Mouse (Mus musculus) inflammation-experienced regulatory T-cells, adult 6 months (primary cell): ENCODE measurements around the gene Olfr1047. TPM values are rescaled to one million over a fixed set of nuclear protein-coding genes. Genes with fewer than 3 reads are reported as not detected.
"Not testable (repeated sequence)": the region's sequence is repeated elsewhere in the genome, so short reads cannot be mapped to it uniquely, and the experiment has no call there.

ENCODE experiments used
- ATAC-seq: one replicate; pipeline ENCODE4 v1.8.0; 2017
- polyA plus RNA-seq, 3 experiments: library from polyadenylated mRNA; unstranded; fragments of 100-300 nt; shearing (Covaris generic); gene quantifications; one replicate each; pipeline ENCODE4 v1.2.1; 2017

Olfr1047 gene
- polyA plus RNA-seq, result not detected

- ATAC-seq, result no peak
Observed at GRCm38 (mm10) chr2:86231301-86231700, at the start of gene Olfr1047. Gene Olfr1047 (minus strand): TSS chr2:86231401.

GRCm38 (mm10) chr2:86278988-86279387, 47.8 kb upstream of the Olfr1047 start, which contains the start of gene Olfr1051:
Gene Olfr1051 (minus strand): TSS chr2:86279088.
- ATAC-seq, result not testable (repeated sequence)

- ATAC-seq, result not testable (repeated sequence)
Observed at GRCm38 (mm10) chr2:86258228-86258627, 27.0 kb upstream of the Olfr1047 start, which contains the start of gene Olfr1049. Gene Olfr1049 (minus strand): TSS chr2:86258328.

GRCm38 (mm10) chr2:86240189-86240588, 9.0 kb upstream of the Olfr1047 start, which contains the start of gene Olfr1048:
Gene Olfr1048 (minus strand): TSS chr2:86240289.
- ATAC-seq, result no peak

- ATAC-seq, result no peak
Observed at GRCm38 (mm10) chr2:86219214-86219613, 12.0 kb downstream of the Olfr1047 start, which contains the start of gene Olfr1046. Gene Olfr1046 (minus strand): TSS chr2:86219314.

GRCm38 (mm10) chr2:86202909-86203308, 28.3 kb downstream of the Olfr1047 start, which contains the start of gene Olfr1045:
Gene Olfr1045 (minus strand): TSS chr2:86203009.
- ATAC-seq, result no peak

GRCm38 (mm10) chr2:86195863-86196262, 35.3 kb downstream of the Olfr1047 start:
- ATAC-seq, result no peak

GRCm38 (mm10) chr2:86185583-86185982, 45.6 kb downstream of the Olfr1047 start, which contains the start of gene Olfr52:
Gene Olfr52 (minus strand): TSS chr2:86185683.
- no peak for ATAC-seq

GRCm38 (mm10) chr2:86179950-86180349, 51.3 kb downstream of the Olfr1047 start:
- no peak for ATAC-seq

- ATAC-seq, result no peak
Observed at GRCm38 (mm10) chr2:86177720-86178119, 53.5 kb downstream of the Olfr1047 start, which contains the start of gene Olfr1044. Gene Olfr1044 (minus strand): TSS chr2:86177820.

Other genes with a start within 250 kb of the Olfr1047 start
- gene Olfr1031, start 241.1 kb downstream of the Olfr1047 start, polyA plus RNA-seq, result not detected
- not detected for gene Olfr1032, start 225.9 kb downstream of the Olfr1047 start, polyA plus RNA-seq
- gene Olfr1033, start 210.8 kb downstream of the Olfr1047 start, polyA plus RNA-seq, result 1 to 10 TPM in 1 of 3 experiments, not detected in 2; 1.2 TPM
- not detected for gene Olfr1034, start 185.5 kb downstream of the Olfr1047 start, polyA plus RNA-seq
- not detected for gene Olfr1036, start 157.4 kb downstream of the Olfr1047 start, polyA plus RNA-seq
- not detected for gene Olfr1037, start 144.0 kb downstream of the Olfr1047 start, polyA plus RNA-seq
- gene Olfr1039, start 95.5 kb downstream of the Olfr1047 start, polyA plus RNA-seq, result not detected
- gene Olfr1040, start 84.7 kb downstream of the Olfr1047 start, polyA plus RNA-seq, result not detected
- not detected for gene Olfr1042, start 69.6 kb downstream of the Olfr1047 start, polyA plus RNA-seq
- gene Olfr1043, start 63.9 kb downstream of the Olfr1047 start, polyA plus RNA-seq, result not detected
- gene Olfr1044, start 53.6 kb downstream of the Olfr1047 start, polyA plus RNA-seq, result not detected
- not detected for gene Olfr52, start 45.7 kb downstream of the Olfr1047 start, polyA plus RNA-seq
- gene Olfr1045, start 28.4 kb downstream of the Olfr1047 start, polyA plus RNA-seq, result not detected
- gene Olfr1046, start 12.1 kb downstream of the Olfr1047 start, polyA plus RNA-seq, result not detected
- not detected for gene Olfr1048, start 8.9 kb upstream of the Olfr1047 start, polyA plus RNA-seq
- gene Olfr1049, start 26.9 kb upstream of the Olfr1047 start, polyA plus RNA-seq, result not detected
- not detected for gene Olfr1051, start 47.7 kb upstream of the Olfr1047 start, polyA plus RNA-seq
- under 1 TPM in 1 of 3 experiments, not detected in 2; 0.21 TPM for gene Olfr1052, start 61.1 kb upstream of the Olfr1047 start, polyA plus RNA-seq
- gene Olfr1053, start 83.9 kb upstream of the Olfr1047 start, polyA plus RNA-seq, result not detected
- not detected for gene Olfr1054, start 104.0 kb upstream of the Olfr1047 start, polyA plus RNA-seq
- not detected for gene Olfr1055, start 118.9 kb upstream of the Olfr1047 start, polyA plus RNA-seq
- gene Olfr1056, start 131.1 kb upstream of the Olfr1047 start, polyA plus RNA-seq, result not detected
- not detected for gene Olfr1057, start 147.0 kb upstream of the Olfr1047 start, polyA plus RNA-seq
- not detected for gene Olfr1058, start 157.2 kb upstream of the Olfr1047 start, polyA plus RNA-seq
- gene Olfr1061, start 182.6 kb upstream of the Olfr1047 start, polyA plus RNA-seq, result not detected
- gene Olfr1062, start 195.3 kb upstream of the Olfr1047 start, polyA plus RNA-seq, result not detected
- not detected for gene Olfr1065, start 219.2 kb upstream of the Olfr1047 start, polyA plus RNA-seq
- gene Olfr1066, start 224.9 kb upstream of the Olfr1047 start, polyA plus RNA-seq, result not detected